Mouse (Mus musculus) neural tube, embryonic 11.5 days (tissue): Measurements from ENCODE around the gene Synrg. TPM values are rescaled to one million over a fixed set of nuclear protein-coding genes. Genes with fewer than 3 reads are reported as not detected.

Experiments
- ATAC-seq: fragments of 200-750 bp; cut with Nextera tagmentation; 2 replicates; pipeline ENCODE4 v1.8.0; 2017; ENCODE audit warnings: moderate number of reproducible peaks, mild to moderate bottlenecking, moderate TSS enrichment, moderate library complexity; ENCODE audit not compliant: insufficient read depth, low FRiP score, low TSS enrichment
- DNase-seq: peaks from one replicate; pipeline ENCODE4 v3.0.0-alpha.2; 2015; ENCODE audit warnings: low spot score
- H3K27ac ChIP-seq: fragments of 300-500 bp; sonication (generic); 2 replicates; pipeline ENCODE4 v1.5.1; 2014; ENCODE audit warnings: low read depth, mild to moderate bottlenecking, low read length
- H3K27me3 ChIP-seq: fragments of 300-500 bp; sonication (generic); 2 replicates; pipeline ENCODE4 v1.6.1; 2014; ENCODE audit warnings: mild to moderate bottlenecking, low read length, mixed read lengths; ENCODE audit not compliant: control insufficient read depth, insufficient read depth
- H3K36me3 ChIP-seq: fragments of 300-500 bp; sonication (generic); 2 replicates; pipeline ENCODE4 v1.6.1; 2014; ENCODE audit warnings: mild to moderate bottlenecking, low read length, moderate library complexity, mixed read lengths; ENCODE audit not compliant: control insufficient read depth, insufficient read depth
- H3K4me1 ChIP-seq: fragments of 300-500 bp; sonication (generic); 2 replicates; pipeline ENCODE4 v1.6.1; 2014; ENCODE audit warnings: low read length, mixed read lengths; ENCODE audit not compliant: control insufficient read depth, insufficient read depth
- H3K4me2 ChIP-seq: fragments of 300-500 bp; sonication (generic); 2 replicates; pipeline ENCODE4 v1.6.1; 2014; ENCODE audit warnings: low read depth, mild to moderate bottlenecking, moderate library complexity
- H3K4me3 ChIP-seq: fragments of 300-500 bp; sonication (generic); 2 replicates; pipeline ENCODE4 v1.5.1; 2014; ENCODE audit warnings: low read depth, low read length
- H3K9ac ChIP-seq: fragments of 300-500 bp; sonication (generic); 2 replicates; pipeline ENCODE4 v1.6.1; 2014; ENCODE audit warnings: mild to moderate bottlenecking, low read length
- H3K9me3 ChIP-seq: fragments of 300-500 bp; sonication (generic); 2 replicates; pipeline ENCODE4 v1.6.1; 2016; ENCODE audit warnings: low read length; ENCODE audit not compliant: control insufficient read depth
- WGBS: fragments of 180-500 bp; shearing (Covaris S2); extraction: QIAGEN DNeasy Blood & Tissue Kit; methylation state at CpG from one replicate; pipeline ENCODE4 v1.1.7; 2014; 5-methylcytosine and 5-hydroxymethylcytosine counted together
- polyA plus RNA-seq: library from polyadenylated mRNA; unstranded; fragments of >200 nt; fragmentation: Nextera tagmentation; extraction: Ambion mirVana; gene quantifications from 2 replicates; pipeline ENCODE4 v1.2.1, GENCODE M21; 2014

Synrg gene
- polyA plus RNA-seq, 1 experiment from 2014 or later, result 18.6 TPM

GRCm38 (mm10) chr11:83976236-83976977, 12.2 kb downstream of the Synrg start:
- H3K4me2 ChIP-seq, result no peak overlapping the region
- no peak overlapping the region for H3K4me3 ChIP-seq
- no peak for DNase-seq
- no peaks in the 10 kb centered on the region for H3K27me3 ChIP-seq
- no peak for ATAC-seq
- no peaks in the 10 kb centered on the region for H3K9me3 ChIP-seq
- 87% methylated on average over 13 of the region's 13 CpGs for WGBS
- H3K36me3 ChIP-seq, result peaks cover 2% of the 10 kb centered on the region; the same call in 1 of the 2 replicates
- no peak overlapping the region for H3K27ac ChIP-seq
- no peaks in the 10 kb centered on the region for H3K4me1 ChIP-seq
- no peak overlapping the region for H3K9ac ChIP-seq

- 85% methylated on average over 2 of the region's 2 CpGs for WGBS
- Histone ChIP-seq H3K9me3 (no peaks in the 10 kb centered on the region), H3K27ac (no peak overlapping the region), H3K36me3 (peaks cover 4% of the 10 kb centered on the region; the same call in 1 of the 2 replicates), H3K9ac (no peak overlapping the region), H3K4me2 (no peak overlapping the region), H3K27me3 (no peaks in the 10 kb centered on the region), H3K4me1 (no peaks in the 10 kb centered on the region), H3K4me3 (no peak overlapping the region)
- no peak for ATAC-seq
- no peak for DNase-seq
Measured at GRCm38 (mm10) chr11:83977810-83978209, 13.6 kb downstream of the Synrg start.

- Histone ChIP-seq H3K27me3 (no peaks in the 10 kb centered on the region), H3K4me1 (no peaks in the 10 kb centered on the region), H3K27ac (no peak overlapping the region), H3K4me2 (no peak overlapping the region), H3K9ac (no peak overlapping the region), H3K4me3 (no peak overlapping the region), H3K9me3 (no peaks in the 10 kb centered on the region), H3K36me3 (peaks cover 4% of the 10 kb centered on the region; the same call in 1 of the 2 replicates)
- DNase-seq (no peak), ATAC-seq (no peak)
- 85% methylated on average over 6 of the region's 6 CpGs for WGBS
Measured at GRCm38 (mm10) chr11:83979992-83980391, 15.8 kb downstream of the Synrg start.

GRCm38 (mm10) chr11:83981338-83981737, 17.1 kb downstream of the Synrg start:
- ATAC-seq (no peak), DNase-seq (no peak)
- Histone ChIP-seq H3K4me3 (no peak overlapping the region), H3K4me2 (no peak overlapping the region), H3K4me1 (no peaks in the 10 kb centered on the region), H3K27me3 (no peaks in the 10 kb centered on the region), H3K36me3 (peaks cover 4% of the 10 kb centered on the region; the same call in 1 of the 2 replicates), H3K27ac (no peak overlapping the region), H3K9ac (no peak overlapping the region), H3K9me3 (no peaks in the 10 kb centered on the region)
- WGBS, result 87% methylated on average over 10 of the region's 10 CpGs

- 84% methylated on average over 4 of the region's 4 CpGs for WGBS
- H3K36me3 ChIP-seq, result peaks cover 3% of the 10 kb centered on the region
Measured at GRCm38 (mm10) chr11:83991701-83992100, 27.5 kb downstream of the Synrg start.

GRCm38 (mm10) chr11:83993428-83993827, 29.2 kb downstream of the Synrg start:
- WGBS, result 89% methylated on average over 2 of the region's 2 CpGs

More at GRCm38 (mm10) chr11:83991701-83992100, 27.5 kb downstream of the Synrg start:
- no peak for ATAC-seq
- no peak overlapping the region for H3K9ac ChIP-seq
- H3K9me3 ChIP-seq, result no peaks in the 10 kb centered on the region
- no peak overlapping the region for H3K27ac ChIP-seq
- H3K4me3 ChIP-seq, result no peak overlapping the region
- H3K4me1 ChIP-seq, result no peaks in the 10 kb centered on the region
- no peak overlapping the region for H3K4me2 ChIP-seq
- no peaks in the 10 kb centered on the region for H3K27me3 ChIP-seq
- no peak for DNase-seq

GRCm38 (mm10) chr11:83994481-83994880, 30.3 kb downstream of the Synrg start:
- no peak overlapping the region for H3K9ac ChIP-seq
- WGBS, result 79% methylated on average over 3 of the region's 3 CpGs
- DNase-seq, result no peak
- ATAC-seq, result no peak
- H3K36me3 ChIP-seq, result peaks cover 5% of the 10 kb centered on the region
- H3K9me3 ChIP-seq, result no peaks in the 10 kb centered on the region
- H3K4me3 ChIP-seq, result no peak overlapping the region
- H3K27ac ChIP-seq, result no peak overlapping the region
- no peaks in the 10 kb centered on the region for H3K27me3 ChIP-seq
- no peak overlapping the region for H3K4me2 ChIP-seq
- H3K4me1 ChIP-seq, result no peaks in the 10 kb centered on the region

More at GRCm38 (mm10) chr11:83993428-83993827, 29.2 kb downstream of the Synrg start:
- H3K4me2 ChIP-seq, result no peak overlapping the region
- no peak overlapping the region for H3K9ac ChIP-seq
- DNase-seq, result no peak
- no peaks in the 10 kb centered on the region for H3K9me3 ChIP-seq
- no peaks in the 10 kb centered on the region for H3K27me3 ChIP-seq
- no peak overlapping the region for H3K4me3 ChIP-seq
- H3K4me1 ChIP-seq, result no peaks in the 10 kb centered on the region
- ATAC-seq, result no peak
- no peak overlapping the region for H3K27ac ChIP-seq
- H3K36me3 ChIP-seq, result peaks cover 5% of the 10 kb centered on the region

- H3K9ac ChIP-seq, result no peak overlapping the region
- H3K4me1 ChIP-seq, result no peaks in the 10 kb centered on the region
- peaks cover 5% of the 10 kb centered on the region for H3K36me3 ChIP-seq
- DNase-seq (no peak), ATAC-seq (no peak)
- no peak overlapping the region for H3K4me3 ChIP-seq
- no peaks in the 10 kb centered on the region for H3K27me3 ChIP-seq
- H3K4me2 ChIP-seq, result no peak overlapping the region
- WGBS, result 98% methylated on average over 2 of the region's 2 CpGs
- H3K27ac ChIP-seq, result no peak overlapping the region
- H3K9me3 ChIP-seq, result no peaks in the 10 kb centered on the region
Measured at GRCm38 (mm10) chr11:83995535-83995950, 31.3 kb downstream of the Synrg start.
